Mouse (Mus musculus) forebrain, postnatal 0 days (tissue): ENCODE data around the gene Ubald2. TPM values are rescaled to one million over a fixed set of nuclear protein-coding genes. Genes with fewer than 3 reads are reported as not detected.
"Not testable (repeated sequence)": the region's sequence is repeated elsewhere in the genome, so short reads cannot be mapped to it uniquely, and the experiment has no call there.

Source experiments
- ATAC-seq: fragments of 200-750 bp; cut with Nextera tagmentation; 2 replicates; pipeline ENCODE4 v1.8.0; 2017; ENCODE audit warnings: mild to moderate bottlenecking, moderate library complexity
- DNase-seq: peaks from one replicate; pipeline ENCODE4 v3.0.0-alpha.2; 2015
- H3K27ac ChIP-seq: fragments of 300-500 bp; sonication (generic); 2 replicates; pipeline ENCODE4 v1.5.1; 2014; ENCODE audit warnings: low read depth, mild to moderate bottlenecking, antibody characterized with exemption, low read length, moderate library complexity, mixed read lengths
- H3K27me3 ChIP-seq: fragments of 300-500 bp; sonication (generic); 2 replicates; pipeline ENCODE4 v1.6.1; 2014; ENCODE audit warnings: mild to moderate bottlenecking, low read length, mixed read lengths; ENCODE audit not compliant: insufficient read depth
- H3K36me3 ChIP-seq: fragments of 300-500 bp; sonication (generic); 2 replicates; pipeline ENCODE4 v1.6.1; 2014; ENCODE audit warnings: mild to moderate bottlenecking, moderate library complexity; ENCODE audit not compliant: insufficient read depth
- H3K4me1 ChIP-seq: fragments of 300-500 bp; sonication (generic); 2 replicates; pipeline ENCODE4 v1.6.1; 2014; ENCODE audit warnings: antibody characterized with exemption; ENCODE audit not compliant: insufficient read depth
- H3K4me2 ChIP-seq: fragments of 300-500 bp; sonication (generic); 2 replicates; pipeline ENCODE4 v1.6.1; 2014; ENCODE audit warnings: low read depth, mild to moderate bottlenecking, moderate library complexity
- H3K4me3 ChIP-seq: fragments of 300-500 bp; sonication (generic); 2 replicates; pipeline ENCODE4 v1.5.1; 2014; ENCODE audit warnings: low read depth, low read length, mixed read lengths
- H3K9ac ChIP-seq: fragments of 300-500 bp; sonication (generic); 2 replicates; pipeline ENCODE4 v1.6.1; 2014; ENCODE audit warnings: mild to moderate bottlenecking
- H3K9me3 ChIP-seq: fragments of 300-500 bp; sonication (generic); 2 replicates; pipeline ENCODE4 v1.6.1; 2016; ENCODE audit warnings: low read length
- CTCF ChIP-seq: sonication (generic); IDR thresholded peaks from 2 replicates; pipeline ENCODE4 v1.5.1; 2016; ENCODE audit warnings: antibody characterized with exemption, control low read depth, low read depth
- WGBS: fragments of 180-500 bp; shearing (Covaris S2); extraction: QIAGEN DNeasy Blood & Tissue Kit; methylation state at CpG from one replicate; pipeline ENCODE4 v1.1.7; 2014; 5-methylcytosine and 5-hydroxymethylcytosine counted together
- polyA plus RNA-seq: library from polyadenylated mRNA; unstranded; fragments of >200 nt; fragmentation: Nextera tagmentation; extraction: Ambion mirVana; gene quantifications from 2 replicates; pipeline ENCODE4 v1.2.1, GENCODE M21; 2015
- total RNA-seq: library from RNA; depleted of rRNA; stranded (reverse); fragments of >200 nt; gene quantifications from 2 replicates; pipeline ENCODE4 v1.2.3, GENCODE M21; 2014

The Ubald2 gene
- total and polyA plus RNA-seq, 2 experiments from 2014 or later: 50.6 to 88.0 TPM

DNA sequence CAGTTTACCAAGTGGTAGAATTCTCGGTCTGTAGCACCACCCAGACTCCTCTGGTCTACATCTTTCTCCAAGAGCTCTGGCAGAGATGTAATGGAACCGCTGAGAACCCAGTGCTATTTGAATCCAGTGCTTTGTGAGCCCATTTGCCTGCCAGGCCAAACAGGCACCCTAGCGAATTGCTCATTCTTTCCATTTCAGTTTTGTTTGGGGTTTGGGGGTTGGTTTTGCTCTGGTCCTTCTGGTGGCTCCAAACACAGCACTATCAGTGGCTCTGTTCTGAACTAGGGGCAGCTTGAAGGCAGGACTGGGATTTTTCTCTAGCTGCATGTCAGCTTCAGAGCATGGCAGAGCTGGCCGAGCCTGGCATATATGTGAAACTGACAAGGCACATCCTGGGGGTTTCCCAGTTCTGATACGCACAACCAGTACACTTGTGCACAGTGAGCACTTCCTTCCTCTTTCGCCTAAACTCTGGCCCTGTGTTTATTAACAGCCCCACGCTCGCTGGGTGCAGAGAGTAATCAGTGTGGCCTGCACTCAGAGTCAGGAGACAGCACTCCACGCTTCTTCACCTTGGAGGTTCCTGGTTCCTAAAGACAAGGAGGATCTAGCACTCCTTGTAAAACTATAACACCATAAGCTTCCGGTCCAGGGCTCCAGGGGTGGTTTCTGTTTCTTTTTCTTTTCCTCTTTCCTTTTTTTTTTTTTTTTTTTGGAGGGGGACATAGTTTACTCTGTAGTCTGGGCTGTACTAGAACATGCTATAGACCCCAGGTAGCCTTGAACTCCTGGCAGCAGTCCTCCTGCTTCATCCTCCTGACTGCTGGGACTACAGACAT, 9.9 kb upstream of the Ubald2 start:
- Histone ChIP-seq H3K4me2 (no peak overlapping the region), H3K9ac (no peak overlapping the region), H3K36me3 (no peaks in the 10 kb centered on the region), H3K27me3 (no peaks in the 10 kb centered on the region), H3K27ac (no peak overlapping the region), H3K9me3 (no peaks in the 10 kb centered on the region), H3K4me1 (no peaks in the 10 kb centered on the region), H3K4me3 (no peak overlapping the region)
- ATAC-seq (no peak), DNase-seq (no peak)
- 83% methylated on average over 10 of the region's 10 CpGs for WGBS
- no peak for TF ChIP-seq CTCF

DNA sequence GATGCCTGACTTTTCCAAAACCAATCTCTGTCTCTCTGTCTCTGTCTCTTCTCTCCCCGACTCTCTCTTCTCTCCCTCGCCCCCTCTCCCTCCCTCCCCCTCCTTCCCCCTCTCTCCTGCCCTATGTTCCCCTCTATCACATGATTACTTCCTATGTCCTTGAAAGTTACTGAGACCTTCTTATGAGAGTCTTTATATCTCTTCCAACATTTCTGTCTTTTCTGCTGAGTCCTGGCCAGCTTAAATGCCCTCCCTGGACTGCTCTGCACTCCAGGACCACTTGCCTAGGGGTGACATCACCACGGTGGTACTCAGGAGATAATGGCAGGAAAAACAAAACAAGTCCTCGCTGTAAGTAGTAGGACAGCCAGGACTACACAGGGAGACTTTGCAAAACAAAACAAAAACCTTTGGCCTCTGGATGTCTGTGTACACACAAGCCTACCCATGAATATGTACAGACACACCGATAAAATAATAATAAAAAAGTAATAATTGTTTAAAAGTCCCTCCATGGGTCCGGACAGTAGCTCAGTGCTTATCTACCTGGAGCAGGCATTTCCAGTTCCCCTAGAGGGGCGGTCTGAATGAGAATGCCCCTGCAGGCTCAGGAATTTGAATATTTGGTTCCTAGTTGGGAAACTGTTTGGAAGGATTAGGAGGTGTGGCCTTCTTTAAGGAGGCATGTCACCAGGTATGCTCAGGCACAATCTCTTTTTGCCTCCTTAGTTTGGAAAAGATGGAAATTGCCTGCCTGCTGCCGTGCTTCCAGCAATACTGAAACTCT, 9.1 kb upstream of the Ubald2 start:
- Histone ChIP-seq H3K4me2 (no peak overlapping the region), H3K9ac (no peak overlapping the region), H3K27ac (no peak overlapping the region), H3K36me3 (no peaks in the 10 kb centered on the region), H3K4me1 (no peaks in the 10 kb centered on the region), H3K9me3 (no peaks in the 10 kb centered on the region), H3K27me3 (no peaks in the 10 kb centered on the region), H3K4me3 (no peak overlapping the region)
- 54% methylated on average over 8 of the region's 8 CpGs for WGBS
- TF ChIP-seq CTCF: no peak
- no peak for DNase-seq
- ATAC-seq: no peak

DNA sequence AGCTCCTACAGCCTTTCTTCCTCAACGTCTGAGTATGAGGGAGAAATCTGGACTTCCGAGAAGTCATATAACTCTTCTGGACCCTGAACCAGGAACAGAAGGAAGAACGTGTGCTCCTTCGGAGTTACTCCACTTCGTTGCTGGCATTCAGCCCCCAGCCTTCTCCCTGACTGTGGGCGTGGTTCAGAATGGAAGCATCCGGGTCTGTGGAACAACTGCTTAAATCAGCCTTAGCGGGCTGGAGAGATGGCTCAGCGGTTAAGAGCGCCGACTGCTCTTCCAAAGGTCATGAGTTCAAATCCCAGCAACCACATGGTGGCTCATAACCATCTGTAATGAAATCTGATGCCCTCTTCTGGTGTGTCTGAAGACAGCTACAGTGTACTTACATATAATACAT, 7.6 kb upstream of the Ubald2 start:
- not testable (repeated sequence) for ATAC-seq, H3K9ac ChIP-seq, DNase-seq, H3K36me3 ChIP-seq, H3K4me2 ChIP-seq, H3K4me3 ChIP-seq, H3K27me3 ChIP-seq, H3K4me1 ChIP-seq, H3K27ac ChIP-seq, H3K9me3 ChIP-seq
- 86% methylated on average over 11 of the region's 11 CpGs for WGBS

DNA sequence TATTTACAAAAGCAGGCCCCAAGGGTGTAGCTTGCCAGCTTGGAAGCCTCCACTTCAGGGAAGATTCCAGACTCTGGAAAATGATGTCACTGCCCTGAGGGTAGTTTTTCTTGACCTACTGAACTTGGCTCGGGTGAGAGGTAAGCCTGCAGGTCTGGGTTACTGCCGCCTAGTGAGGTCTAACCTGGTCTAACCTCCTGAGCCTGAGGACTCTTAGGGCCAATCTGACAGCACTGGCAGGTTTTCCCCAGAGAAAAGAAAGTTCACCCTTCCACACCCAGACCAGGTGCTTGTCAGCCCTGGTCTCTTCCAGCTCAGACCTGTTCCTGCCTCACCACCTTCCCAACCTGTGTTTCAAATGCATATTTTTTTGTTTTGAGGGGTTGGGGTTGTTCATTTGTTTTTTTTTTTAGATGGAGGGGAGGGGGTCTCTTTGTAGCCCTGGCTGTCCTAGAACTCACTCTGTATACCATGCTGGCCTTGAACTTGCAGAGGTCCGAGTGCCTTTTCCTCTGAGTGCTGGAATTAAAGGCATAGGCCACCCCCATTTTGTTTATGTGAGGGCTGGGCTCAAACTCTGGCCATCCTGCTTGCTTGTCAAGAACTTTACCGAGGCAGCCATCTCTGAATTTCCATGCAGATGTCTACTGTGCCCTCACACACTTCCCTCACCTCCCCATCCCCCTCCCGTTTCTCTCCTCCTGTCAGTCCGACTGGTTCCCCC, 6.9 kb upstream of the Ubald2 start:
- TF ChIP-seq CTCF: no peak
- no peak for DNase-seq
- Histone ChIP-seq H3K9me3 (no peaks in the 10 kb centered on the region), H3K36me3 (no peaks in the 10 kb centered on the region), H3K4me1 (no peaks in the 10 kb centered on the region), H3K4me2 (no peak overlapping the region), H3K27ac (no peak overlapping the region), H3K9ac (no peak overlapping the region), H3K4me3 (no peak overlapping the region), H3K27me3 (no peaks in the 10 kb centered on the region; the same call in 1 of the 2 replicates)
- no peak for ATAC-seq
- WGBS: 84% methylated on average over 6 of the region's 6 CpGs

DNA sequence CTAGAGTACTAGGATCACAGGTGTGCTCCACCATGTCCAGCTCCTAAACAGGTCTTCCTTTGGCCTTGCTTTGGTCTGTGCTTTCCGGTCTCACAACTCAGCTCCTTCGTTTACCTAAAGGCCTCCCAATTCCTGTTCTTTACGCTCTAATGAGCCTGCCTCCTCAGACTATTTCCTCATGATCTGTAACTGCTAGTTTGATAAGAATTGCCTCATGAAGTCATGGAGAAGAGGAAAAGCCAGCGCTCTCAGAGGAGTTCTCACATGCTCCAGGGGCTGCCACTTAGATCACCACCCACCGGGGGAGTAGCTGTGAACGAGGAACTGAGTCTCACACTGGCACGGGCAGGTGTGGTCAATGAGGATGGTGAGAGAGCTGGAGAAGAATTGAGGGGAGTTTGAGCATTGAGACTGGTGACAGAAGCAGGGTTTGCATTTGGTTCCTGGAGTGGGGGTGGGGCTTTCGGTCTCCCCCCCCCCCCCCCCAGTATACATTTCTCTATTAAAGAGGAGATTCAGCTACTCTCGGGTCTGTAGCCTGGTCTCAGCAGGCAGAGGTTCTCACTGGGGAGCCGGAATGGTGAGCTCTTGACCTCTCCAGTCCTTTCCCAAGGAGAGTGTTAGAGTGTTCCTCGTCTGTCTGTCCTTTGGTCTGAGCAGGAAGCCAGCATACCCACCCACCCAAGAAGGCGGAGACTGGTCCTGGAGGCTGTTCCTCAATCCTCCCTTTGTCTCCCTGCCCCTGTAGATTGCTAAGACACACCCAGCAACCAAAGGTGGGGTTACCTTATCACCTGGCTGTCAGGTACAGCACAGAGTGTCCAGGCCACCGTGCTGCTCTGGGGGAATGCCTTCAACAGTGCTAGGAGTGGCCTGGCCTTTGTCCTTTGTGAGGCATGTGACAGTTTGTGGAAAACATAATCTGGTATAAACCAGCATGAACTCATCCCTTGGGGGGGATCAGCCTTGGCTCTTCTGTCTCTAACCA, 4.7 kb upstream of the Ubald2 start:
- no peak overlapping the region for H3K27ac ChIP-seq
- WGBS: 57% methylated on average over 12 of the region's 13 CpGs
- H3K9me3 ChIP-seq: no peaks in the 10 kb centered on the region
- TF ChIP-seq CTCF: no peak
- no peaks in the 10 kb centered on the region; the same call in 1 of the 2 replicates for H3K27me3 ChIP-seq
- no peak for DNase-seq
- H3K4me3 ChIP-seq: no peak overlapping the region
- no peak overlapping the region for H3K9ac ChIP-seq
- H3K4me2 ChIP-seq: no peak overlapping the region
- no peaks in the 10 kb centered on the region for H3K36me3 ChIP-seq
- no peaks in the 10 kb centered on the region for H3K4me1 ChIP-seq
- ATAC-seq: no peak

DNA sequence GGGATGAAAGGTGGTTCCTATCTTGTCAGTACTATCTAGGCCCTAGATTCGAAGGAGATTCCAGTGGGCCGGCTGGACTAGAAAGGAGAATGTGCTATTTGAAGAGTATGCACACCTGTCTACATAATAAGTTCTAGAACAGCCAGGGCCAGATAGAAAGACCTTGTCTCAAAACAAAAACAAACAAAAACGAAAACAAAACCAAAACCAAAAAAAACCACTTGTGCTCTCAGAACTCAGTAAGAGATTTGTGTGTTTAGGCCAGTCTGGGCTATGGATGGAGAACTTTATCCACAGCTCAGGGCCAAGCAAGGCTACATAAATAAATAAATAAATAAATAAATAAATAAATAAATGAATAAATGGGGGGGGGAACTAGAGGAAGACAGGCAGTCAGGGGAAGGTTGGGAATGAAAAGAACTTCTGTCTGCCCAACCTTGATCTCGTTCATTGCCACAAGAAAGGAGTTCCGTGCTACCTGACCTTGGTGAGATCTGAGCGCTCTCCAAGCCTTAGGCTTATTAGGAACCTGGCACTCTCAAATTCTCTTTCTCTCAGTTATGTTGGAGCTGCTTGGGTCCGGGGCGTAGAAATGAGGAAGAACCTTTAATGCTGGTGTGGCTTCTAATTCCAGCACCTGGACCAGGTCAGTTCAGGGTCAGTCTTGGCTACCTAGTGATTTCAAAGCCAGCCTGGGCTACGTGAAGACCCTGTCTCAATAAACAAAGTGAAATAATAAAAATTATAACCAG, 3.9 kb upstream of the Ubald2 start:
- Histone ChIP-seq H3K4me3 (no peak overlapping the region), H3K4me1 (no peaks in the 10 kb centered on the region), H3K9ac (no peak overlapping the region), H3K9me3 (no peaks in the 10 kb centered on the region), H3K4me2 (no peak overlapping the region), H3K27me3 (no peaks in the 10 kb centered on the region; the same call in 1 of the 2 replicates), H3K27ac (no peak overlapping the region), H3K36me3 (no peaks in the 10 kb centered on the region)
- ATAC-seq: no peak
- no peak for DNase-seq
- 86% methylated on average over 9 of the region's 9 CpGs for WGBS
- TF ChIP-seq CTCF: no peak
